1 mouse cellular context compared by ENCODE assay signal in genomic region chr6:149362533-149362932, GRCm38 (mm10). TPM values are rescaled to one million over a fixed set of nuclear protein-coding genes. Genes with fewer than 3 reads are reported as not detected.
"Had no signal": no experiment of that assay in that cellular context is flagged by ENCODE, and none has a peak within 500 bp of the region (broad histone marks: within the 10 kb centered on the region; RNA-seq: fewer than 3 reads in every experiment).

No protein-coding gene starts in this region.

RNA-seq across cellular contexts. Expression of gene Bicd1, which starts 46.2 kb away (rescaled TPM):
- polyA plus RNA-seq: liver, adult 2 months had no signal
